Mouse (Mus musculus) bone marrow macrophage, adult 2 months (primary cell): ENCODE data around the gene Slc29a1. TPM values are rescaled to one million over a fixed set of nuclear protein-coding genes. Genes with fewer than 3 reads are reported as not detected.

Experiments
- H3K27ac ChIP-seq: 2 replicates; pipeline ENCODE4 v1.5.1; 2012; ENCODE audit warnings: low read depth, low read length; ENCODE audit not compliant: insufficient read depth
- H3K4me1 ChIP-seq: 2 replicates; pipeline ENCODE4 v1.6.1; 2012; ENCODE audit warnings: low read length; ENCODE audit not compliant: control insufficient read depth, insufficient read depth
- H3K4me3 ChIP-seq: 2 replicates; pipeline ENCODE4 v1.5.1; 2012; ENCODE audit warnings: mild to moderate bottlenecking, low read length, moderate library complexity; ENCODE audit not compliant: insufficient read depth
- CTCF ChIP-seq: IDR thresholded peaks from 2 replicates; pipeline ENCODE4 v1.5.1; 2012; ENCODE audit warnings: low read depth, mild to moderate bottlenecking, low read length, moderate library complexity
- POLR2A ChIP-seq: IDR thresholded peaks from 2 replicates; pipeline ENCODE4 v1.6.1; 2012; ENCODE audit warnings: mild to moderate bottlenecking, low read depth, low read length, borderline replicate concordance
- polyA plus RNA-seq: library from polyadenylated mRNA; stranded (reverse); fragments of >200 nt; gene quantifications from 2 replicates; pipeline ENCODE4 v1.2.4, GENCODE M21; 2012; ENCODE audit not compliant: missing spikeins, insufficient read depth, insufficient read length

Slc29a1 gene
- polyA plus RNA-seq, 1 experiment, result 93.9 TPM

DNA sequence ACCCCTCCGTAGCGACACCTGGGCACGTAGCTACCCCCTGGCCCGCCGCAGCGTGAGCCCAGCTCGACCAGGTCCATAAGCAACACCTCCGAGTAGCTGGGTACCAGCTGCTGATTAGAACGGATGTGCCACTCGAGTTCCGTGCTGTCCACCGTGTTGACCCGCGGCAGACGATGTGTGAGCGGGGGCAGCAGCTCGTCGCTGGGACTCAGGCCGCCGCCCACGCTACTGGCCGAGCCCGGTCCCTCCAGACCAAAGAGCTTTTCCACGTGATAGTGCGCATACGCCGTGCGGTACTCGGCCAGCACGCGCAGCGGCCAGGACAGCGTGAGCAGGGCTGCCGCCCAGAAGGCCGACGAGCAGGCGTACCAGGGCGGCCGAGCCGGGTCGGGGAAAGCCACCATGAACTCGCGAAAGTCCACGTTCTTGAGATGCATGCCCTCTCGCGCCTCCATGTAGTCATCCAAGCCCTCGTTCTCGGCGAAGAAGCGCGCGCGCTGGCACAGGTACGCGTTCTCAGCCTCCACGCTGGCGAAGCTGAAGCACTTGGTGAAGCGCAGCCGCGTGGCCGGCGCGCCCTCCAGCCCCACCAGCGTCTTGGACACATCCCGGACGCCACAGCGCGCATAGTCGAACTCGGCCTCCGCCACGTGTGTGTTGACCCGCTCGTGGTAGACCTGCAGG, 54.0 kb downstream of the Slc29a1 start:
- H3K27ac ChIP-seq, result no peak overlapping the region
- no peak for TF ChIP-seq CTCF
- TF ChIP-seq POLR2A, result no peak
- H3K4me1 ChIP-seq, result 0 out of 2 replicates have a peak, but pooled peaks cover 2% of the 10 kb centered on the region
- peak overlapping the region; percentile 21 for H3K4me3 ChIP-seq

DNA sequence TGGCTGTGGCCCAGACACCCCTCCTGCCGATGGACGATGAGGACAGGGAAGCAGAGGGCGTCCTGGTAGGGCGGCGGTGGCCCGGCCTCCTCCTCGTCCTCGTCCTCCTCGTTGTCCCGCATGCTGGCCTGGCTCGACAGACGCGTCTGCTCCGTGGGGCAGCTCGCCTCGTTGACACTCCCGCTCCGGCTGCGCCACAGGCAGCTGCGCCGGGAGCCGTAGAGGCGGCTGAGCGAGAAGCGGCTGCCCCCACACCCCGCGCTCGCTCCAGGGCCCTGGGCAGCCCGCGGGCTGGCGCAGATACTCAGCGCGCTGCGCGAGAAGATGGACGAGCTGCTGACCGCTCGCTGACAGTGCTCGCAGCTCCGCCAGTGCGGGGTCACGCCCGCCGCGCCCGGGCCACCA, 54.5 kb downstream of the Slc29a1 start:
- TF ChIP-seq POLR2A (no peak), CTCF (no peak)
- Histone ChIP-seq H3K4me3 (peak overlapping the region; percentile 21), H3K27ac (no peak overlapping the region), H3K4me1 (0 out of 2 replicates have a peak, but pooled peaks cover 2% of the 10 kb centered on the region)

DNA sequence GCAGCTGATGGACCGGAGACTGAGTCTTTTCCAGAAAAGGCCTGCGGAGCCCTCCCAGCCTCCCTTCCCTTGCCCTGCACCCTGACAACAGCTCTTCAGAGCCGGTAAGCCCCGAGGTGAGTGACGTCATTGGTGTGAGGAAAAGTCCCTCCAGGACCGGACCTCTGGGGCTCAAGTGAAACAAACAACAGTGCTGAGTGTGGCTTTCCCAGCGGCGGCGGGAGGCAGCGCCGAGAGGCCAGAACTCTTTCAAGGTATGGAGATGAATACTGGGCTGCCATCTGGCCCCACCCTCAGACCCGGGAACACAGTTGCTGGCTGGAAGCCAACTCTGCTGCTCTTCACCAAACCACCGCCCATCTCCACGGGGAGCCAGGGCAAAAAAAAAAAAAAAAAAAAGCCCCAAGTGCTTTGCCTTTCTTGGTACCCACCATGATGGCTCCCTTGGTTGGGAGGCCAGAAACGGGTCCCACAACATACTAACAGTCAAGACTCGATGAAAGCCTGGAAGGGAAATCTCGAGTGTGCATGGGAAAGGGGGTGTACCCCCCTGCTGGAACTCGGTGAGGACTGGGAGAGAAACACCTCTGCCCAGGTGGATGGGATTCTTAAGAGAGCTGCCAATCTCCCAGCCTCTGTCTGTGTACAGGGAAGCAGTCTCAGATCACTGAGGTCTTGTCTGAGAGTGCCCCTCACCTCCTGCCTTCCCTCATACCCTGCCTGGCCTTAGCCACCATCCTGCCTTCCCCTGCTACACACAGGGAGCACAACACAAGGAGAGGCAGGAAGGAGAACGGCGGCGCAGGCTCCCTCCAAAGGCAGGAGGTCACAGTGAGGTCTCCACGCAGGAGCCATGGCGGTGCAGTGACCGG, 55.2 kb downstream of the Slc29a1 start:
- no peak for TF ChIP-seq CTCF
- no peak for TF ChIP-seq POLR2A
- Histone ChIP-seq H3K4me3 (no peak overlapping the region), H3K4me1 (0 out of 2 replicates have a peak, but pooled peaks cover 2% of the 10 kb centered on the region), H3K27ac (no peak overlapping the region)

DNA sequence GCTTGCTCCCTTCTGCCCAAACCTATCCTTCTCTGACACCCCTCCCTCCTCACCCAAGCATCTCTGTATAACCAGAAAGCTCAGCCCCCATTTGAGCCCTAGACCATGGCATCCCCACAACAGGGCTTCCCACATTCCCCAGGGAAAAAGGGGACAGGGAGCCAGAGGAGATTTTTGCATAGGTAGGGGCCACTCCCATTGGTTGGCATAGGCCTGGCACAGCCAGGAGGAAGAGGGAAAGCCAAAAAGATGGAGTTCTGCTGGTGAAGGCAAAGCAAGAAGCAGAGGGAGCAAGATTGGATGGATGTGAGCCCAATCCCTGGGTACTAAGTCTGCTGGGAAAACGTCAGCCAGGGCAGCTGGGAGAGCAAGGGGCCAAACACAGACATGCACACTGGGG, 56.3 kb downstream of the Slc29a1 start:
- H3K27ac ChIP-seq, result no peak overlapping the region
- H3K4me1 ChIP-seq, result 0 out of 2 replicates have a peak, but pooled peaks cover 2% of the 10 kb centered on the region
- TF ChIP-seq CTCF (no peak), POLR2A (no peak)
- H3K4me3 ChIP-seq, result no peak overlapping the region

DNA sequence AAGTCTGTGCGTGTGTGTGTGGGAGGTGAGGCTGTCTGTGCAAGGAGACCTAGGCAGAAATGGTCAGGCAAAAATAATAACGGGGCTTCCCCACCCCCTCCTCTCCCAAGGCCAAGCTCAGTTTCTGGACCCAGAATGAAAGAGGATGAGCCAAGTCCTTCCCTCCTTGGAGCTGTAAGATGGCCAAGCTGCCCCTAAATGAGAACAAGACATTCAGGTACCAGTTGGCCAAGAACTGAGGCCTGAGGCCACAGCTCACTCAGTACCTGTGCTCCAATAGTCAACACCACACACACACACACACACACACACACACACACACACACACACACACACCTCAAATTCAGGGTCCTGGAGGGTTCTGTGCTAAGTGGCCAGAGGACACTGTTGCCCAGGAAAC, 56.7 kb downstream of the Slc29a1 start:
- H3K4me3 ChIP-seq, result no peak overlapping the region
- H3K4me1 ChIP-seq, result 0 out of 2 replicates have a peak, but pooled peaks cover 2% of the 10 kb centered on the region
- TF ChIP-seq CTCF, result no peak
- no peak for TF ChIP-seq POLR2A

DNA sequence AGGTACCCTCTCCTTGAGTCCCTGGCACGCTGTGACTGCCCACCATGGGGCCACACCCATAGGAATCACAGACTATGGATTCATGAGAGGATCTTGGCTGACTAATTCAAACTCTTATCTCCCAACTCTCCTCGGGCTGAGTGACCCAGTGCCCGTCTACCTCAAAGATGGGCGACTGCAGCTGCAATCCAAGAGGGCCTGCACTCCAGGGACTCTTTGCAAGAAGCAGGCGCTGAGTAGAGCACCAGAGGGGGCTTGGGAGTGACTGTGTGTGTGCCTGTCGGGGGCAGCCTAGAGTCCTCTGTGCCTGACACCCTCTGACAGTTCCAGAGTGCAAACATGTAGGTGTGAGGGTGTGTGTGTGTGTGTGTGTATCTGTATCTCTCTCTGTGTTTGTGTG, 57.3 kb downstream of the Slc29a1 start:
- Histone ChIP-seq H3K4me3 (no peak overlapping the region), H3K27ac (no peak overlapping the region), H3K4me1 (0 out of 2 replicates have a peak, but pooled peaks cover 2% of the 10 kb centered on the region)
- TF ChIP-seq POLR2A (no peak), CTCF (no peak)

More for the DNA sequence above, 56.7 kb downstream of the Slc29a1 start:
- H3K27ac ChIP-seq, result no peak overlapping the region

DNA sequence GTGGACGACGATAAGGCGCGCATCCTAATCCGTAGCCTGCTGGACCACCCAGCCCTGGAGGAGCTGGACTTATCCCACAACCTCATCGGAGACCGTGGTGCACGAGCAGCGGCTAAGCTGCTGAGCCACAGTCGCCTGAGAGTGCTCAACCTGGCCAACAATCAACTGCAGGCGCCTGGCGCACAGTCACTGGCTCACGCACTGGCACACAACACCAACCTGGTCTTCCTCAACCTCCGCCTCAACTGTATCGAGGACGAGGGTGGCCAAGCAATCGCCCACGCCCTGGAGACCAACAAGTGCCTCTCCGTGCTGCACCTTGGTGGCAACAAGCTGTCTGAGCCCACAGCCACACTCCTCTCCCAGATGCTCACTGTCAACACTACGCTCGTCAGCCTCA, 59.7 kb downstream of the Slc29a1 start:
- H3K4me1 ChIP-seq, result no peaks in the 10 kb centered on the region
- H3K27ac ChIP-seq, result no peak overlapping the region
- TF ChIP-seq CTCF (no peak), POLR2A (no peak)
- H3K4me3 ChIP-seq, result no peak overlapping the region

DNA sequence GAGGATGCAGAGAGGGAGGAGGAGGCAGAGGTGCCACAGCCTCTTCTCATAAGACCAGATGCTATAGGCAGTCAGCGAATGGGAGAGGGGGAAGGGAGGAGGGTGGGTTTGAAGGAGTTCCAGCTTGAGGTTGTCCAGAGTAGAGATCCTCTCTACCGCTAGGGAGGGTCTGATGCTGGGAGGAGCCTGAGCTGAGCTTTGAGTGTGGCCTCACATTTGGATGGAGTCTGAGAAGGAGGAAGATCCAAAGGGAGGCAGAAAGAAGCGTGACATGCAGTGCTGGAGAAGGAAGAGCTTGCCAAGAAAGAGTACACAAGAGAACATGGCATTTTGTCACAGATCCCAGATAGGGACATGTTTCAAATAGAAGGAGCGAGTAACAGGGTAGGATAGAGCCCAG, 61.0 kb downstream of the Slc29a1 start:
- Histone ChIP-seq H3K27ac (no peak overlapping the region), H3K4me3 (no peak overlapping the region), H3K4me1 (no peaks in the 10 kb centered on the region)
- TF ChIP-seq POLR2A (no peak), CTCF (no peak)

DNA sequence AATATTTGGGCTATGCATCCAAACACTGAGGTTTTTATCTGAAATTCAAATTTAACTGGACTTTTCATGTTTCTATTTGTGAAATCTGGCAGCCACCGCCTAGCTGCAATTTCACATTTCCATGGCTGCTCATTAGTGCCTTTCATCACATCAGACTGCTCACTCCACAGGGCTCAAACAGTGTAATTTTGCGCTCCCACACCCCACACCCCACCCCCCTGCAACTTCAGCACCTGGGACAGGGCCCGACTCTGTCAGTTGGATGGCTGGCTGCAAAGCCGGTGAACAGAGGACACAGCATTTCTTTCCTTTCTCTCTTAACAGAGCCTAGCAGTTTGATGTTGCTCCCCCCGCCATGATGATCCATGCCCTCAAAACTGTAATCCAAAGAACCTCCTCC, 63.1 kb downstream of the Slc29a1 start:
- no peak overlapping the region for H3K4me3 ChIP-seq
- H3K27ac ChIP-seq, result no peak overlapping the region
- no peaks in the 10 kb centered on the region for H3K4me1 ChIP-seq
- no peak for TF ChIP-seq CTCF
- TF ChIP-seq POLR2A, result no peak

Other genes with a start within 250 kb of the Slc29a1 start
- gene Cdc5l, start 165.9 kb downstream of the Slc29a1 start, polyA plus RNA-seq, result 54.0 and 55.4 TPM in 2 replicates
- gene Spats1, start 124.2 kb downstream of the Slc29a1 start, polyA plus RNA-seq, result not detected in 2 replicates
- 4.8 and 5.0 TPM in 2 replicates for gene Aars2, start 92.8 kb downstream of the Slc29a1 start, polyA plus RNA-seq
- not detected in 2 replicates for gene Tcte1, start 76.2 kb downstream of the Slc29a1 start, polyA plus RNA-seq
- not detected in 2 replicates for gene Tmem151b, start 49.9 kb downstream of the Slc29a1 start, polyA plus RNA-seq
- gene Nfkbie, start 43.9 kb downstream of the Slc29a1 start, polyA plus RNA-seq, result 27.0 and 30.8 TPM in 2 replicates
- 73.7 and 83.1 TPM in 2 replicates for gene Slc35b2, start 35.7 kb downstream of the Slc29a1 start, polyA plus RNA-seq
- gene Hsp90ab1, start 26.3 kb downstream of the Slc29a1 start, polyA plus RNA-seq, result 586 and 617 TPM in 2 replicates
- not detected in 2 replicates for gene Mymx, start 2.5 kb upstream of the Slc29a1 start, polyA plus RNA-seq
- 1.5 and 1.7 TPM in 2 replicates for gene Capn11, start 59.7 kb upstream of the Slc29a1 start, polyA plus RNA-seq
- gene Mrpl14, start 86.7 kb upstream of the Slc29a1 start, polyA plus RNA-seq, result 73.3 and 73.4 TPM in 2 replicates
- gene Tmem63b, start 87.3 kb upstream of the Slc29a1 start, polyA plus RNA-seq, result 20.0 and 21.2 TPM in 2 replicates
- not detected in 2 replicates for gene 1600014C23Rik, start 134.2 kb upstream of the Slc29a1 start, polyA plus RNA-seq